Mouse (Mus musculus): ENCODE measurements at regions not wholly inside any gene's neighbourhood (a gene's known extent, or its start where the extent isn't known, plus 50 kb on each side); places are given as distances from the start of the nearest gene placed in this dataset.

DNA sequence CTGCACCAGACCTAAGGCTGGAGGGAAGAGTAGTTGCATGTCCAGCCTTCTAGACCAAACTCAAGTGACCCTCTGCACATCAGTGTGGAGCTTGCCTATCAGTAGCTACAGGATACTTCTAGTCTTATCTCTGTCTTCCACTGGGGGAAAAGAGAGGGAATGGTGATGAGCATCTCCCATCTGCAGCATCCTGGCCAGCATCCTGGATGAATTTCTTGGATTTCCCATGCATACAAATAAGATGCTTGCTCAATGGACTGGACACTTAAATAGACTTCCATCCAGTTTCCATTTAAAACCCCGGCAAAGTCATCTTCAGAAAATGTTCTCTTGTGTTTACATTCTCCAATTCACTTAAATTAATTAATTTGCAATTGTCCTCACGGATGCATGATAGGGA, 50.5 kb upstream of the Npas2 start:
- Histone ChIP-seq H3K9me3 (ENCODE audit: control insufficient read depth, low read length) (no peaks in the 10 kb centered on the region), H3K27me3 (replicated peaks; ENCODE audit: control insufficient read depth, insufficient read depth, low read length) (no peaks in the 10 kb centered on the region), H3K4me1 (replicated peaks; ENCODE audit: control insufficient read depth, insufficient read depth, low read length) (no peaks in the 10 kb centered on the region), H3K4me3 (ENCODE audit: low read depth, low read length) (no peak overlapping the region), H3K27ac (ENCODE audit: low read depth) (no peak overlapping the region), H3K4me2 (ENCODE audit: low read length) (no peak overlapping the region), H3K9ac (ENCODE audit: low read length) (no peak overlapping the region), H3K36me3 (ENCODE audit: control insufficient read depth, insufficient read depth, low read length) (no peaks in the 10 kb centered on the region)
- WGBS: 90% methylated on average over 2 of the region's 2 CpGs
- ATAC-seq (replicated peaks; ENCODE audit: low FRiP score, low TSS enrichment, low read depth): no peak
- no peak for DNase-seq (ENCODE audit: low spot score)

- no peak overlapping the region for H3K27ac ChIP-seq (ENCODE audit: low read depth)
- H3K4me2 ChIP-seq (ENCODE audit: low read length): no peak overlapping the region
- no peaks in the 10 kb centered on the region for H3K9me3 ChIP-seq (ENCODE audit: control insufficient read depth, low read length)
- no peaks in the 10 kb centered on the region for H3K36me3 ChIP-seq (ENCODE audit: control insufficient read depth, insufficient read depth, low read length)
- no peaks in the 10 kb centered on the region for H3K4me1 ChIP-seq (replicated peaks; ENCODE audit: control insufficient read depth, insufficient read depth, low read length)
- H3K4me3 ChIP-seq (ENCODE audit: low read depth, low read length): no peak overlapping the region
- WGBS: 93% methylated on average over 5 of the region's 5 CpGs
- DNase-seq (ENCODE audit: low spot score) (no peak), ATAC-seq (replicated peaks; ENCODE audit: low FRiP score, low TSS enrichment, low read depth) (no peak)
- no peak overlapping the region for H3K9ac ChIP-seq (ENCODE audit: low read length)
- no peaks in the 10 kb centered on the region for H3K27me3 ChIP-seq (replicated peaks; ENCODE audit: control insufficient read depth, insufficient read depth, low read length)
These were observed 49.9 kb upstream of the Npas2 start for GRCm38 (mm10) chr1:39143626-39144025.
